Mouse (Mus musculus) stomach, postnatal 0 days (tissue): ENCODE results near the gene Frmd4b. TPM values are rescaled to one million over a fixed set of nuclear protein-coding genes. Genes with fewer than 3 reads are reported as not detected.

Source experiments
- ATAC-seq: fragments of 200-750 bp; cut with Nextera tagmentation; 2 replicates; pipeline ENCODE4 v1.8.0; 2017; ENCODE audit not compliant: low FRiP score, low TSS enrichment
- DNase-seq: peaks from one replicate; pipeline ENCODE4 v3.0.0-alpha.2; 2016; ENCODE audit warnings: low spot score
- H3K27ac ChIP-seq: fragments of 300-500 bp; sonication (generic); replicated peaks from 2 replicates; pipeline ENCODE4 v1.5.1; 2014; ENCODE audit warnings: mild to moderate bottlenecking, control low read depth
- H3K27me3 ChIP-seq: fragments of 300-500 bp; sonication (generic); 2 replicates; pipeline ENCODE4 v1.6.1; 2014; ENCODE audit warnings: low read length; ENCODE audit not compliant: control insufficient read depth, insufficient read depth
- H3K36me3 ChIP-seq: fragments of 300-500 bp; sonication (generic); 2 replicates; pipeline ENCODE4 v1.6.1; 2014; ENCODE audit warnings: low read length, mixed read lengths; ENCODE audit not compliant: control insufficient read depth, insufficient read depth
- H3K4me1 ChIP-seq: fragments of 300-500 bp; sonication (generic); replicated peaks from 2 replicates; pipeline ENCODE4 v1.6.1; 2014; ENCODE audit warnings: antibody characterized with exemption; ENCODE audit not compliant: control insufficient read depth, insufficient read depth
- H3K4me2 ChIP-seq: fragments of 300-500 bp; sonication (generic); replicated peaks from 2 replicates; pipeline ENCODE4 v1.6.1; 2014; ENCODE audit warnings: low read depth, mild to moderate bottlenecking, control low read depth, moderate library complexity
- H3K4me3 ChIP-seq: fragments of 300-500 bp; sonication (generic); 2 replicates; pipeline ENCODE4 v1.5.1; 2014; ENCODE audit warnings: low read depth, low read length, control low read depth
- H3K9ac ChIP-seq: fragments of 300-500 bp; sonication (generic); 2 replicates; pipeline ENCODE4 v1.6.1; 2014; ENCODE audit warnings: mild to moderate bottlenecking, low read length, control low read depth, mixed read lengths
- H3K9me3 ChIP-seq: fragments of 300-500 bp; sonication (generic); 2 replicates; pipeline ENCODE4 v1.6.1; 2016; ENCODE audit warnings: low read length; ENCODE audit not compliant: control insufficient read depth
- CTCF ChIP-seq: IDR thresholded peaks from 2 replicates; pipeline ENCODE4 v1.5.1; 2016; ENCODE audit warnings: antibody characterized with exemption, low read depth, mild to moderate bottlenecking, moderate library complexity
- EP300 ChIP-seq: optimal IDR thresholded peaks from 2 replicates; pipeline ENCODE3; 2016; ENCODE audit warnings: antibody characterized with exemption
- WGBS: fragments of 180-500 bp; shearing (Covaris S2); extraction: QIAGEN DNeasy Blood & Tissue Kit; methylation state at CpG from one replicate; pipeline ENCODE4 v1.1.7; 2014; 5-methylcytosine and 5-hydroxymethylcytosine counted together
- polyA plus RNA-seq: library from polyadenylated mRNA; unstranded; fragments of >200 nt; fragmentation: Nextera tagmentation; extraction: Ambion mirVana; gene quantifications from 2 replicates; pipeline ENCODE4 v1.2.1, GENCODE M21; 2015

The Frmd4b gene
- polyA plus RNA-seq, 1 experiment from 2014 or later, result 11.2 TPM

- H3K27ac ChIP-seq, result 0 out of 2 replicates have a peak overlapping the region, but pooled peaks have one; percentile 25
- no peaks in the 10 kb centered on the region for H3K27me3 ChIP-seq
- WGBS, result 60% methylated on average over 3 of the region's 3 CpGs
- ATAC-seq (no peak), DNase-seq (no peak)
- no peaks in the 10 kb centered on the region for H3K4me1 ChIP-seq
- H3K4me3 ChIP-seq, result no peak overlapping the region
- H3K9ac ChIP-seq, result no peak overlapping the region
- H3K9me3 ChIP-seq, result no peaks in the 10 kb centered on the region
- H3K36me3 ChIP-seq, result no peaks in the 10 kb centered on the region
- TF ChIP-seq CTCF (no peak), EP300 (no peak)
- H3K4me2 ChIP-seq, result no peak overlapping the region
Observed at GRCm38 (mm10) chr6:97341148-97341547, 276.2 kb downstream of the Frmd4b start.

- Histone ChIP-seq H3K27me3 (no peaks in the 10 kb centered on the region), H3K27ac (0 out of 2 replicates have a peak overlapping the region, but pooled peaks have one; percentile 24), H3K4me1 (no peaks in the 10 kb centered on the region), H3K9ac (no peak overlapping the region), H3K4me3 (no peak overlapping the region), H3K36me3 (no peaks in the 10 kb centered on the region), H3K4me2 (no peak overlapping the region), H3K9me3 (no peaks in the 10 kb centered on the region)
- ATAC-seq (peak; percentile 25; the same call in 1 of the 2 replicates), DNase-seq (peak; percentile 44)
- TF ChIP-seq EP300 (no peak), CTCF (no peak)
- 72% methylated on average over 17 of the region's 17 CpGs for WGBS
Observed at GRCm38 (mm10) chr6:97340211-97340791, 277.0 kb downstream of the Frmd4b start.

DNA sequence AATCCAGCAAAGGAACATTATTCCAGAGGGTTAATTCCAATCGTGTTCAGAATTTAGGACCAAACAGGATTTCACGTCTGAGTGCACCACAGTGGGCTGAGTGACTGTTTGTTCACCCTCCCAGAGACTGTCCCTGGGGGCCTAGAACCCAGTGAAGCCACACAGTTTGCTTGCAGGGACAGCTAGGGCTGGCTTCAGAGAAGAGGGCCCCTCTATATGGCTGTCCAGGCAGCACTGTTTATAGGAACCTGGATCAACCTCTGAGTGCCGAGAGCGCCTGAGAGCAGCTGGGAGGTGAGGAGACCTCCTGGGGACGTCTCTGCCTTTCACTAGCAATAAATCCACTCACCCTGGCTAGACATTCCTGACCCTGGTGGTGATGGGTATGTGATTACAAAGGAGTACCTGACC lies 278.1 kb downstream of the Frmd4b start:
- Histone ChIP-seq H3K27ac (no peak overlapping the region), H3K4me2 (no peak overlapping the region), H3K4me1 (no peaks in the 10 kb centered on the region), H3K9me3 (no peaks in the 10 kb centered on the region), H3K9ac (no peak overlapping the region), H3K4me3 (no peak overlapping the region), H3K27me3 (no peaks in the 10 kb centered on the region), H3K36me3 (no peaks in the 10 kb centered on the region)
- TF ChIP-seq CTCF (no peak), EP300 (no peak)
- no peak for ATAC-seq
- DNase-seq, result no peak
- 30% methylated on average over 5 of the region's 5 CpGs for WGBS

GRCm38 (mm10) chr6:97338843-97339242 lies 278.5 kb downstream of the Frmd4b start:
- H3K4me2 ChIP-seq, result no peak overlapping the region
- no peak for DNase-seq
- no peaks in the 10 kb centered on the region for H3K27me3 ChIP-seq
- H3K4me1 ChIP-seq, result no peaks in the 10 kb centered on the region
- ATAC-seq, result no peak
- H3K36me3 ChIP-seq, result no peaks in the 10 kb centered on the region
- no peak for TF ChIP-seq CTCF
- no peak for TF ChIP-seq EP300
- H3K27ac ChIP-seq, result no peak overlapping the region
- H3K9ac ChIP-seq, result no peak overlapping the region
- no peak overlapping the region for H3K4me3 ChIP-seq
- no peaks in the 10 kb centered on the region for H3K9me3 ChIP-seq
- WGBS, result 64% methylated on average over 4 of the region's 4 CpGs

- Histone ChIP-seq H3K4me3 (no peak overlapping the region), H3K27ac (no peak overlapping the region), H3K27me3 (no peaks in the 10 kb centered on the region), H3K4me1 (no peaks in the 10 kb centered on the region), H3K36me3 (no peaks in the 10 kb centered on the region), H3K9me3 (no peaks in the 10 kb centered on the region), H3K4me2 (no peak overlapping the region), H3K9ac (no peak overlapping the region)
- ATAC-seq (no peak), DNase-seq (no peak)
- TF ChIP-seq CTCF, result no peak
- TF ChIP-seq EP300, result no peak
- WGBS, result 68% methylated on average over 3 of the region's 3 CpGs
Observed at GRCm38 (mm10) chr6:97333323-97333722, 284.0 kb downstream of the Frmd4b start.

DNA sequence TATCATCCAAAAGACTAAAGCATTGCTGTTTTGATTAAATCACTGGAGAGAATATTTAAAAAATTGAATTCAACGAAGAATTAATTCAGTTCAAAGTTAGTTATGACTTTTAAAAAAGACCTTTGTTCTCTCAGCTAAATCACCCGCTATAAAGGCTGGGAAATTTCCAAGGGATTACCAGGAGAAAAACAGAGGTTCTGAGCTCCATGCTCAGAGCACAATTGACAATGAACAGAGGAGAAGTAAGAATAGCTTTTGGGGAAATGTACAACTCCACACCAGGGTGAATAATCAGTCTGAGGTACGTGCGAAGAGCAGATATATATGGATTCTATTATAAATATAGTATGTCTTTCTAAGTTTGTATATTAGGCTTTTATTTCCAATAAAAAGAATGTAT lies 293.4 kb downstream of the Frmd4b start:
- TF ChIP-seq CTCF, result no peak
- TF ChIP-seq EP300, result no peak
- Histone ChIP-seq H3K27ac (no peak overlapping the region), H3K9ac (no peak overlapping the region), H3K9me3 (no peaks in the 10 kb centered on the region), H3K36me3 (no peaks in the 10 kb centered on the region), H3K27me3 (no peaks in the 10 kb centered on the region), H3K4me2 (no peak overlapping the region), H3K4me3 (no peak overlapping the region), H3K4me1 (no peaks in the 10 kb centered on the region)
- ATAC-seq (no peak), DNase-seq (no peak)
- 78% methylated on average over 4 of the region's 4 CpGs for WGBS
